Mouse (Mus musculus) heart, embryonic 15.5 days (tissue): ENCODE results near the gene Grik4. TPM values are rescaled to one million over a fixed set of nuclear protein-coding genes. Genes with fewer than 3 reads are reported as not detected.
"Not testable (repeated sequence)": the region's sequence is repeated elsewhere in the genome, so short reads cannot be mapped to it uniquely, and the experiment has no call there.

Experiments used
- ATAC-seq: fragments of 200-750 bp; cut with Nextera tagmentation; replicated peaks from 2 replicates; pipeline ENCODE4 v1.8.0; 2017; ENCODE audit warnings: low read depth, moderate TSS enrichment; ENCODE audit not compliant: insufficient number of reproducible peaks, insufficient read depth, low FRiP score
- H3K27ac ChIP-seq: fragments of 300-500 bp; sonication (generic); 2 replicates; pipeline ENCODE4 v1.5.1; 2015; ENCODE audit warnings: mild to moderate bottlenecking, inconsistent platforms
- H3K27me3 ChIP-seq: fragments of 300-500 bp; sonication (generic); 2 replicates; pipeline ENCODE4 v1.6.1; 2015; ENCODE audit warnings: inconsistent platforms
- H3K36me3 ChIP-seq: fragments of 300-500 bp; sonication (generic); 2 replicates; pipeline ENCODE4 v1.6.1; 2015; ENCODE audit warnings: mild to moderate bottlenecking, inconsistent platforms
- H3K4me1 ChIP-seq: fragments of 300-500 bp; sonication (generic); replicated peaks from 2 replicates; pipeline ENCODE4 v1.6.1; 2015; ENCODE audit warnings: inconsistent platforms
- H3K4me2 ChIP-seq: fragments of 300-500 bp; sonication (generic); 2 replicates; pipeline ENCODE4 v1.6.1; 2015; ENCODE audit warnings: inconsistent platforms, mild to moderate bottlenecking, moderate library complexity
- H3K4me3 ChIP-seq: fragments of 300-500 bp; sonication (generic); 2 replicates; pipeline ENCODE4 v1.5.1; 2015; ENCODE audit warnings: mild to moderate bottlenecking, inconsistent platforms
- H3K9ac ChIP-seq: fragments of 300-500 bp; sonication (generic); 2 replicates; pipeline ENCODE4 v1.6.1; 2015; ENCODE audit warnings: mild to moderate bottlenecking, inconsistent platforms
- H3K9me3 ChIP-seq: fragments of 300-500 bp; sonication (generic); replicated peaks from 2 replicates; pipeline ENCODE4 v1.6.1; 2016; ENCODE audit warnings: inconsistent platforms
- WGBS: fragments of 180-500 bp; shearing (Covaris S2); methylation state at CpG from one replicate; pipeline ENCODE4 v1.1.7; 2015; ENCODE audit warnings: mixed read lengths; 5-methylcytosine and 5-hydroxymethylcytosine counted together
- polyA plus RNA-seq: library from polyadenylated mRNA; unstranded; fragments of >200 nt; fragmentation: Nextera tagmentation; extraction: Ambion mirVana; gene quantifications from 2 replicates; pipeline ENCODE4 v1.2.1, GENCODE M21; 2015

Gene Grik4
- polyA plus RNA-seq, result 0.21 and 0.52 TPM in 2 replicates

- H3K27ac ChIP-seq, result no peak within 1 kb of the TSS
- peak within 1 kb of the TSS; percentile 99 for H3K4me2 ChIP-seq
- H3K9ac ChIP-seq, result peak within 1 kb of the TSS; percentile 46
- H3K4me3 ChIP-seq, result peak within 1 kb of the TSS; percentile 58
- no peaks in the 10 kb centered on the region for H3K36me3 ChIP-seq
- under 1% methylated on average over 68 of the region's 68 CpGs for WGBS
- H3K27me3 ChIP-seq, result peaks cover 88% of the 10 kb centered on the region
- peaks cover 12% of the 10 kb centered on the region for H3K4me1 ChIP-seq
- peak; percentile 62 for ATAC-seq
- no peaks in the 10 kb centered on the region for H3K9me3 ChIP-seq
Observed at GRCm38 (mm10) chr9:42943781-42944535, at the start of gene Grik4. Gene Grik4 (minus strand): TSS chr9:42944493.

GRCm38 (mm10) chr9:42993659-42994058 is 49.4 kb upstream of the Grik4 start:
- Histone ChIP-seq H3K4me3 (no peak overlapping the region), H3K27ac (no peak overlapping the region), H3K36me3 (peaks cover 75% of the 10 kb centered on the region), H3K27me3 (no peaks in the 10 kb centered on the region), H3K9me3 (no peaks in the 10 kb centered on the region), H3K4me1 (no peaks in the 10 kb centered on the region), H3K9ac (no peak overlapping the region), H3K4me2 (no peak overlapping the region)
- WGBS, result 65% methylated on average over 4 of the region's 4 CpGs
- no peak for ATAC-seq

- Histone ChIP-seq H3K9ac (no peak overlapping the region), H3K36me3 (peaks cover 70% of the 10 kb centered on the region), H3K27ac (no peak overlapping the region), H3K4me1 (no peaks in the 10 kb centered on the region), H3K4me2 (no peak overlapping the region), H3K9me3 (no peaks in the 10 kb centered on the region), H3K4me3 (no peak overlapping the region), H3K27me3 (no peaks in the 10 kb centered on the region)
- no peak for ATAC-seq
- WGBS, result 76% methylated on average over 4 of the region's 4 CpGs
Observed at GRCm38 (mm10) chr9:42987988-42988387, 43.7 kb upstream of the Grik4 start.

GRCm38 (mm10) chr9:42968894-42969521 is 24.7 kb upstream of the Grik4 start:
- Histone ChIP-seq H3K9me3 (no peaks in the 10 kb centered on the region), H3K36me3 (peaks cover 70% of the 10 kb centered on the region), H3K4me2 (no peak overlapping the region), H3K4me1 (0 out of 2 replicates have a peak, but pooled peaks cover 2% of the 10 kb centered on the region), H3K4me3 (no peak overlapping the region), H3K27ac (no peak overlapping the region), H3K9ac (no peak overlapping the region), H3K27me3 (no peaks in the 10 kb centered on the region)
- WGBS, result 60% methylated on average over 11 of the region's 11 CpGs
- no peak for ATAC-seq

- Histone ChIP-seq H3K4me3 (no peak overlapping the region), H3K27ac (no peak overlapping the region), H3K27me3 (no peaks in the 10 kb centered on the region), H3K9me3 (no peaks in the 10 kb centered on the region), H3K9ac (no peak overlapping the region), H3K4me1 (0 out of 2 replicates have a peak, but pooled peaks cover 2% of the 10 kb centered on the region), H3K4me2 (no peak overlapping the region), H3K36me3 (peaks cover 58% of the 10 kb centered on the region)
- ATAC-seq, result no peak
- WGBS, result 54% methylated on average over 9 of the region's 9 CpGs
Observed at GRCm38 (mm10) chr9:42967731-42968130, 23.4 kb upstream of the Grik4 start.

GRCm38 (mm10) chr9:42964809-42965208 is 20.5 kb upstream of the Grik4 start:
- not testable (repeated sequence) for H3K9ac ChIP-seq, H3K4me1 ChIP-seq, ATAC-seq, H3K27ac ChIP-seq, H3K9me3 ChIP-seq, H3K4me3 ChIP-seq, H3K27me3 ChIP-seq, H3K4me2 ChIP-seq
- 86% methylated on average over 3 of the region's 3 CpGs for WGBS
- H3K36me3 ChIP-seq, result peaks cover 31% of the 10 kb centered on the region

GRCm38 (mm10) chr9:42964366-42964765 is 20.1 kb upstream of the Grik4 start:
- Histone ChIP-seq H3K27me3 (no peaks in the 10 kb centered on the region), H3K9me3 (no peaks in the 10 kb centered on the region), H3K36me3 (peaks cover 26% of the 10 kb centered on the region), H3K27ac (no peak overlapping the region), H3K4me1 (0 out of 2 replicates have a peak, but pooled peaks cover 2% of the 10 kb centered on the region), H3K4me2 (no peak overlapping the region), H3K4me3 (no peak overlapping the region), H3K9ac (no peak overlapping the region)
- 87% methylated on average over 12 of the region's 12 CpGs for WGBS
- no peak for ATAC-seq

- Histone ChIP-seq H3K27me3 (no peaks in the 10 kb centered on the region), H3K4me3 (no peak overlapping the region), H3K27ac (no peak overlapping the region), H3K4me1 (no peaks in the 10 kb centered on the region), H3K9me3 (no peaks in the 10 kb centered on the region), H3K36me3 (peaks cover 11% of the 10 kb centered on the region), H3K4me2 (no peak overlapping the region), H3K9ac (no peak overlapping the region)
- no peak for ATAC-seq
- WGBS, result 86% methylated on average over 6 of the region's 6 CpGs
Observed at GRCm38 (mm10) chr9:42962506-42962905, 18.2 kb upstream of the Grik4 start.

- no peak overlapping the region for H3K27ac ChIP-seq
- H3K4me2 ChIP-seq, result no peak overlapping the region
- WGBS, result 65% methylated on average over 7 of the region's 7 CpGs
Observed at GRCm38 (mm10) chr9:42958401-42958800, 14.1 kb upstream of the Grik4 start.

GRCm38 (mm10) chr9:42948381-42948780 is 4.1 kb upstream of the Grik4 start:
- Histone ChIP-seq H3K4me1 (peaks cover 7% of the 10 kb centered on the region), H3K4me3 (no peak overlapping the region), H3K36me3 (no peaks in the 10 kb centered on the region), H3K27ac (no peak overlapping the region), H3K9ac (no peak overlapping the region), H3K4me2 (no peak overlapping the region), H3K27me3 (peaks cover 50% of the 10 kb centered on the region), H3K9me3 (no peaks in the 10 kb centered on the region)
- WGBS, result 55% methylated on average over 1 of the region's 1 CpGs
- ATAC-seq, result no peak

More at GRCm38 (mm10) chr9:42958401-42958800, 14.1 kb upstream of the Grik4 start:
- no peak for ATAC-seq
- Histone ChIP-seq H3K9me3 (no peaks in the 10 kb centered on the region), H3K9ac (no peak overlapping the region), H3K36me3 (no peaks in the 10 kb centered on the region), H3K4me3 (no peak overlapping the region), H3K4me1 (no peaks in the 10 kb centered on the region), H3K27me3 (no peaks in the 10 kb centered on the region)

GRCm38 (mm10) chr9:42945174-42945573 is 881 bp upstream of the Grik4 start:
- Histone ChIP-seq H3K4me2 (no peak overlapping the region), H3K36me3 (no peaks in the 10 kb centered on the region), H3K9me3 (no peaks in the 10 kb centered on the region), H3K4me1 (peaks cover 12% of the 10 kb centered on the region), H3K27ac (no peak overlapping the region), H3K9ac (no peak overlapping the region), H3K4me3 (no peak overlapping the region), H3K27me3 (peaks cover 77% of the 10 kb centered on the region)
- WGBS, result 69% methylated on average over 7 of the region's 7 CpGs
- ATAC-seq, result no peak
